Mouse (Mus musculus): ENCODE measurements around the gene Sox5.

GRCm38 (mm10) chr6:144236581-144236980 lies 545.2 kb downstream of the Sox5 start:
- no peak for TF ChIP-seq POLR2A (IDR thresholded peaks at IDR 0.05; ENCODE audit: low read depth, low read length)
- TF ChIP-seq CTCF (IDR thresholded peaks at IDR 0.05; ENCODE audit: borderline replicate concordance, insufficient read depth, low read length), result no peak

All from embryonic fibroblast, embryonic 13.5 days (primary cell).